Mouse (Mus musculus): ENCODE measurements at regions not wholly inside any gene's neighbourhood (a gene's known extent, or its start where the extent isn't known, plus 50 kb on each side); places are given as distances from the start of the nearest gene placed in this dataset.

DNA sequence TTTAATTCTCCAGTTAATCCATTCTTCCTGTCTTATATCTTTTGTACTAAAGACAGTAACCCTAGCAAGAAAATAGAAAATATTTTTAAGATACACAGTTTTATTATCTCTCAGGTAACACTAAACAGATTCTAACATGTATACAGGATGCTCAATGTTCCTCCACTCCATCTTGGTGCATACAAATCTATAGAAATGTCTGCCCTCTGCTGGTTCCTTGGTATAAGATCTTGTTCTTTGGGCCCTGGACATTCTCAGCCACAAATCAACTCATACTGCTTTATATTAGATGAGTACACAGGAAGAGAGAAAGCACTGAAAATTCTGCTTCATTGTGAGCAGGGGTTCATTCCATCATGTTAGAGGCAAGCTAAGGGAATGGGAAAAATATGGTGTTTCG lies 260.6 kb downstream of the Lipi start:
- no peak for DNase-seq (ENCODE audit: low spot score)
- intact Hi-C loops (cut with DNase I), result no loop called here

DNA sequence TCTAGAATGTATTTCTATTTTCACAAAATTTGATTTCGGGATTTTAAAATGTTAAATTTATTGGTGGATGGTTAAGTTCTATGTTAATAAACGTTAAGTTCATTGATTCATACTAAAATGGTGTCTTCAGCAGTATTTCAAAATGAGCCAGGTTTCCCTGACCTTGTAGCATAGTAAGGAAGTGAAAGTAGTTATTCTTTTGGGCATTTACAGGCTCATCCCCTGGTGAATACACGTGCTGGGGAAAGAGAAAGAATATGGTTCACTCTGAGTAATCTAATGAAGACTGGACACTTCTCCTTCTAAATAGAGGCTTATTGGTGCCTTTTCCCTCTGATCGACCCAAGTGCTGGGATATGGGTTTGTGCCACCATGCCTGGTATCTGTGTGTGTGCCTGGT lies 281.1 kb downstream of the Lipi start:
- DNase-seq (ENCODE audit: low spot score), result no peak
- intact Hi-C loops (cut with DNase I), result no loop called here

DNA sequence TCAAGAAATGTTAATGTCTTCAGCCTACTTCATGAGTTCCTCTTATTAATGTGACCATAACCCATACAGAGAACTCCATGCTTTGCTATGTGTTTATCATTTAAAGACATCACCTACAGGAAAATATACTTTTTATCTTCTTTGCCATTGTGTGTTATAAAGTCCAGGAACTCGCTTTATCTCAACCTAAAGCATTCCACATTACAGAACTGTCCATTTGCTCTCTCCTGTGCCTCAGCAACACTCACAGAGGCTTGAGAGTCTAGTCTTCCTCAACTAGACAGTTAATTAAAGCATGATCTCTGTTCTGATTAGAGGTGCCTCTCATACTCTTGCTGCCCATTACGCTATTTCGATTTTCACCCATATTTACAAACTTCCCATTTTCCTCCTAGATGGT lies 288.4 kb downstream of the Lipi start:
- intact Hi-C loops (cut with DNase I), result no loop called here
- no peak for DNase-seq (ENCODE audit: low spot score)

DNA sequence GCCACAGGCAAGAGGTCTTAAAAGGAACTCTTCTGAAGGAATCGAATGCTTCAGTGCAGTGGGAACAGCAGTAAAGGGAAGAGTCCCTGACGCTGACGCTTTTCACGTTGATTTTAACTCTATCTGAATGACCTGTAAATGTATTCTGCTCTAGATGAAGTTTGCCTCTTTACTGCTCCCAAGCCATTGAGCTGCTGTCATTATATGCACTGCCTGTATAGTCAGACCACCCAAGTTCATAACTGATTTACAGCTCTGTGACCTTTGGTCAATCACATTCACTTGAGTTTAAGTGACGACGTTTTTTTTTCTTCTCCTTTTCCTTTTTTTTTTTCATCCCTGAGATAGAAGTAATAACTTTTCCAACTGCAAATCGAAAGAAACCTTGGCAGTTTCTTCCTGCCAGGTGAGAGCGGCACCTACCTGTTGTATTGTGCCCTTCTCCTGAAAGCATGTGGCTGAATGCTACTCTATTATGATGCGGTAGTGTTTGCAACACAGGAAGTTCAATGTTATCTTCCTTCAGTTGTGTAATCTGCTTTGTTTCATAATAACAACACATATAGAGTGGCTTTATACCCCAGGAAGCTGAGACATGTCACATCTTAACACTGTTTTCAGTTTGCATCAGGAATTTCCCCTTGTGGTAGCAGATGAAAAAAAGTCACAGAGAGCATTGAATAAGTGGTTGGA lies 293.0 kb downstream of the Lipi start:
- DNase-seq (ENCODE audit: low spot score), result no peak
- intact Hi-C loops (cut with DNase I), result no loop called here

DNA sequence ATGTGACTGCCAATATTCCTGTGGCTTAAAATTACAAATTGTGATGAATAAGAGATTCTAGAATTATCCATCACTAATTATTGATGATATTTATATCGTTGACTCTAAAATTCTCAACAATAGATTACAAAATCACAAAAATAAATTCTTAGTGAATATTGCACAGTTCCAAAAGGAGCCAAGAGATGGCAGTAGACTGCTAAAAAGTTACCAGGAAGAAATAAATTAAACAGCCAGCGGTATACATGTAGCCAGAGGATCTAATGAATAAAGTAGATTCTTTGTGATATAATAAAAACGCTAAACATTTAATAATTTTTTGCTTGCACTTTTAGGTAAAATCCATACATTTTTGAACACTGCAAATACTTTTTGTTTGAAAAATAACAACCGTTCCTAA lies 294.7 kb downstream of the Lipi start:
- intact Hi-C loops (cut with DNase I), result no loop called here
- no peak for DNase-seq (ENCODE audit: low spot score)

DNA sequence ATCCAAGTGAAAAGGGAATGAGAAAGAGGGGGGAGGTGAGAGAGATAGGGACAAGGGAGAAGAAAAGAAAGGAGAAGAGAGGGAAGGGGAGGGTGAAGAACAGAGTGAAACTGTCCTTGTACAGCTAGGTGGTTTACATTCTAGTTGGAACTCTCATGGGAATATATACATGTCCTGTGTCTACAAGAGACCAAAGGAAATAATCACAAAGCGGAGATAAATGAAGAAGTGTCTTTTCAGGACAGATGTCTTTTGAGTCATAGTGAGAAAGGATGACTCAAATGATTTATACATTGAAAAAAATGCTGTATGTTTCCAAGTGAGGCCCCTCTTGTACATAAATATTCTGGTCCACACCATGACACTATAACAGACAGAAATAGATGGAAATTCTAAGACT lies 298.7 kb downstream of the Lipi start:
- no peak for DNase-seq (ENCODE audit: low spot score)
- intact Hi-C loops (cut with DNase I), result no loop called here

DNA sequence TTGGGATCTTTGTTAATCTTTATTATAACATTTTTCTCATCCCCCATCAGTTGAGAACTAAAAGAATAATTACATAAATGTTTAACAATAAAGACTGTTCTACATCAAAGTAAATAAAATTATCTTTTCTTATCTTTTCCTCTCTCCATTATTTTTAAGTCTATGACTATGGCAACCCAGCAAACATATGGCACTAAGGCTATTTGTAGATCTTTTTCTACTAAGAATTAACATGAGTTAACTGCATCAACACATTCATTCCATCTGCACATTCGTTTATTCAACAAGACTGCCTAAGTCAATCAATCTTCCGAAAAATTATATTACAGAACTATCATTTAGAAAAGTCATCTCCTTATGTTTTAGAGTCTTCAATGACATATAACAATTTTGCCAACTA lies 300.1 kb downstream of the Lipi start:
- DNase-seq (ENCODE audit: low spot score), result no peak
- intact Hi-C loops (cut with DNase I), result no loop called here

DNA sequence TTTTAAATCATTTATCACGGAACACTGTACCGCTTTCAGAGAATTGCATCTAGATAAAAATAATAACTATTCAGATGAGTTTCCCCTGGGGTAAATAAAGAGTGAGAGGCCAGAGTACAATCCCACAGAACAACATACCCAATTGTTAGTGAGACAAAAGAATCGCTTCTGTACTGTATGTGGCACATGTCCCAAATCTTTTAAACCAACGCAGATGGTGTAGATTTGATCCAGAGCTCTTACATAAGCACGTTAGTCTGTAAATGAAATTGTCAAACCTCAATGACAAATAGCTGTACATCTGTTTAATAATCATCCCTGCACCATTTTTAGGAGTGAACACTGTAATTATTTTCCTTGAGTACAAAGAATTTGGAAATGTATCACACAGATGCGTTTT lies 322.0 kb downstream of the Lipi start:
- intact Hi-C loops (cut with DNase I), result no loop called here
- DNase-seq (ENCODE audit: low spot score), result no peak

DNA sequence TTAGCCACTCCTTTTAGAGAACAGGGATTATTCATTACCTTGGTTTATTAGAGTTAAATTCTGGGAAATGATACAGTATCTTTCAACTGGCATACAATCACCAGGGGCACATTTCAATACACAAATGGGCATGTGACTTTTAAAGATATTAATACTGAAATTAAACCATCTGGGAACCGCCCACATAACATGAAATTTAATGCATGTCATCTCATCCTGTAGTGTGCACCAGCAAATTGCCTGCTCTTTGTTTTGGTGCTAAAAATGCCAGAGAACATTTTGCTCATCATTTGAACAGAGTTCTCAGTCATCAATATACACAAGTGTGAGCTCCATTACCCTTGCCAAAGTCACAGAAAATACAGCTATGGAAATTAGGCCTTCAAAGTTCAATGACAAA lies 330.9 kb downstream of the Lipi start:
- intact Hi-C loops (cut with DNase I), result no loop called here
- DNase-seq (ENCODE audit: low spot score), result no peak

DNA sequence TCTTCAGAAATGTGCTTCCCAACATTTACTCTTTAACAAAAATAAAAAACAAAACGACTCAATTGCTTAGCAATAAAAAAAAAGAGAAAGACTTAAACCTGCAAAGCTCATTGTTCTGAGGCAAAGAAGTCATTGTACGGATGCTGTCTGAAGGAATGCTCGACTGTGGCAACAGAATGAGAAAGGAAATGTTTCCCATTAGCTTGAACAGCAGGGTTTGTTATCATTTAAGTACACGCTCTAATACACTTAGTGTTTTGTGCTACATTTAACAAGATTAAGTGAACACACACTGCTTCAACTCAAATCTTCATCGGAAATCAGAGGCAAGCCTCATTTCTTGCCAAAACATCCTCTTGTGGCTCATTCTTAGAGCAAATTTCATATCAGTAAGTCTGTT lies 336.7 kb downstream of the Lipi start:
- intact Hi-C loops (cut with DNase I), result no loop called here
- DNase-seq (ENCODE audit: low spot score), result no peak

DNA sequence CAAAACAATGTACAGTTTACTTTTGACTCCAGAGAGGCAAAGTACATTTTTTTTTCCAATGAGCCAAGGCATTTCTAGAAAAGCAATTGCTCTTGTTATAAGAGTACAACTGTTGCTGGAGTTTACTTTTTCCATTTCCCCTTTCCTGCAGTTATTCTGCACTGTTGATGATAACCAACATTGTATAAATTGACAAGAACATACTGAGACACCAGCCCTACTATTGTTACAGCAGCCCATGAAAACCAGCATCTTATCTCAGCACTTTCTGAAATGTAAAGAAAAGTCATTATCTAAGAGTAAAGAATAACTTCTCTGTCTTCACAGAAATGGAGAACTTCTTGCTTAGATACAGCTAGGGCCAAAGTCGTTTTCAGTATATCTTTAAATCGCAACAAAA lies 345.5 kb downstream of the Lipi start:
- DNase-seq (ENCODE audit: low spot score), result no peak

DNA sequence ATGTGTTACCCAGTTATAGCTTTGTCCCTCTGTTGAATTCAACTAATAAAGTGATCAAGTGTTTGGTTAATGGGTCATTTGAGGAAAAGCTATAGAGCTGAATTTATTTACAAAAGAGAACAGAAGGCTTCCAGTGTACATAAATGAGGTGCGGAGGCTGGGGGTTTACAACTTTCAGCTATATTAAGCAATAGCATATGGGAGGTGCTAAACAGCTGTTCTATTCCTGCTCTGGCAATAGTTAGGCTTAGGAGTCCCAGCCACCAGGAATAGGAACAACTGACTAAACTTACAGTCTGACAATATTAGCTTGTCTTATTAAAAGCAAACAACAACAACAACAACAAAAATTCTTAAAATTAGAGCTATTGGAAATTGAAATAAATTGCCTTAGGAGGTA lies 353.7 kb downstream of the Lipi start:
- intact Hi-C loops (cut with DNase I), result no loop called here
- no peak for DNase-seq (ENCODE audit: low spot score)

More for the DNA sequence above, 345.5 kb downstream of the Lipi start:
- intact Hi-C loops (cut with DNase I), result no loop called here

DNA sequence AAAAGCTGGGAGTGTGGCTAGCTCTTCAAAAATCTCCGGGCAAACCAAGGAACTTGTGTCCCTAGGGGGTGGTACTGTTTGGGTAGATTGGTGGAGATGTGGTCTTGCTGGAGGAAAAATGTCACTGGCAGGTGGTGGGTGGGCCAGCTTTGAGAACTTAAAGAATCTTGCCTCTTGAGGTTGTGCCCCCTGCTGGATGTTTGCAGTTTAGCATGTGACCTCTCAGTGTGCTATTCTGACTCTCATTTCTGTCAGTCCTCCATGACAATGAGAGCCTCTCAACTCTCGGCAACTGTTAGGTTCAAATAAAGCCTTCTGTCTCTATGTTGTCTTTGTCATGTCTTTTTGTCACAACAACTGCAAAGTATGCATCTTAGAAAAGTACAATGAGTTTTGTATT lies 392.5 kb downstream of the Lipi start:
- intact Hi-C loops (cut with DNase I), result no loop called here
- DNase-seq (ENCODE audit: low spot score), result no peak

DNA sequence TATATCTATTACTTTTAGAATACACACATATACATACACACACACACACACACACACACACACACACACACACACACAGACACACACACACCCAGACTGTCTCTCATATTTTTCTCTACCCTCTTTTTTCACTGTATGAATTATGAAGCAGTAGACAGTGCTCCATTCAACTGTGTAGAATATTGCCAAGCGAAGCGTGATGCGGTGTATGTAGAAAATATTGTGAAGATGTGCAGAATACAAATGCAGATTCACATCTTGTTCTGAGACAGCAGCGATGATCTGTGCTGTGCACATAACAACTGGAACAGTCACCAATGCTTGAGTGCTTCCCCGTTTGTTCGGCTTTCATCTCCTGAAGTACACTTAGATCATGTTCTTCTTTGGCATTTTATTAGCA lies 395.5 kb downstream of the Lipi start:
- no peak for DNase-seq (ENCODE audit: low spot score)
- intact Hi-C loops (cut with DNase I), result no loop called here

DNA sequence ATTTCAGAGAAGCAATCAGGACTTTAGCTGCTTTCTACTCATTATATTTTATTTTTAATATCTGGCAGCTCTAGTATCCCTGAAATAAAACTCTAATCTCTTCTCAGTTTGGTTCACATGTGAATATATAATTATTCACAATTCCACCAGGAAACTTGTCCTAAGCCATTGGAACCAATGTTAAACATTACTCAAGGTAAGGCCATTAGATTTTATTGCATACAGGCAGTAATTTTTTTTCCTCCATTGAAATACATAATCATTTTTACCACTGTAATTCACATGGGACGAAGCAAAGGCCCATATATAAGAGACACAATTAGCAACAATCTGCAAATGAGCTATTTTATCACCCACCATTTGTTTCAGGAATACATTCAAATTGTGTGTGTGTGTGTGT lies 419.8 kb downstream of the Lipi start:
- intact Hi-C loops (cut with DNase I), result no loop called here
- DNase-seq (ENCODE audit: low spot score), result no peak

DNA sequence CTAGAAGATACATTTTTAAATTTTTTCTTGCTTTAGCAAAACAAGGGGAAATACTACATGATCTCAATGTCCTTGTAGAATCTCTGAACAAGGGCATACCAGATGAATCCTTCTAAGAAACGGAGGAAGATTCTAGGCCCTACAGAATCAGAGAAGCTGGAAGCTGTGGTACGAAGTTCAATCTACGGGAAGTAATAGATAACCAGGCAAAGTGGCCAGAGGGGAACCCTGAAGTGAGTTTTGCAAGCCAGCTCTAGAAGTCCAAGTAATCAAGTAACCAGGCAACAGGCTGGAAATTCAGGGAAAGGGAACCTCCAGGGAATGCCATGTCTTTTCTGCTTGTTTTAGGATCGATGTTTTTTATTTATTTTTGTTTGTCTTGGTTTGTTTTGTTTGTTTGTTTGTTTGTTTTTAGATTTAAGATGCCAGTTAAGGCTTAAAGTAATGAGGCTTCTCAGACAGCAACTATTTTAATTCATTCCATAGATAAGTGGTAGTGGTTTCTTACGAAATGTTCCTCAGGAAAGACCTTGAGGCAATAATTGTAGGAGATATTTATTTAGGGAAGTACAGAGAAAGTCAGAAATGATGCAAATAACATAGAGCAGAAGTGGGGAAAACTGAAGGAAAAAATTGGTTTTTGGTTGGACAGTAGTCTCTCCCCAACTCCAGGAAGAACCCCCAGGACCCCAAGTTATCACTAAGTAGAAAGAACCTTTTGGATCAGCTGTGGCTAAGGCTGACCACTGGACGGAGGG lies 420.7 kb downstream of the Lipi start:
- DNase-seq (ENCODE audit: low spot score), result no peak
- intact Hi-C loops (cut with DNase I), result no loop called here

DNA sequence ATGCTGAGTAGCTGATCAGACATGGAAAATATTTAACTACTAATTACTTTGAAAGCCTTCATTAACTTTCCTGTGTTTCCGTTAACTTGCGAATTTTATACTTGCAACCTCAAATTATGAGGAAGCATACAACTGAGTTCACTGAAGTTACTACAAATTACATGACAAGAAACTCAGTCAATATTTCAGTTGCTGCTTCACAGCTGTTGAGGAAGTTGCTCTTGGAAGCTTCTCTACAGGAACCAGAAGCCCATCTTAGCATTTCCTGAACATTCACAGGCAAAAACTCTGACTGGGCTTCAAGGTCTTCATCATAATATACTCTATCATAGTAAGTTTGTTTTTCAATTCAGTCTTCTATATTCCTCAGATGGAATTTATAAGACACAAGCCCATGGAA lies 426.1 kb downstream of the Lipi start:
- DNase-seq (ENCODE audit: low spot score), result no peak
- intact Hi-C loops (cut with DNase I), result no loop called here

DNA sequence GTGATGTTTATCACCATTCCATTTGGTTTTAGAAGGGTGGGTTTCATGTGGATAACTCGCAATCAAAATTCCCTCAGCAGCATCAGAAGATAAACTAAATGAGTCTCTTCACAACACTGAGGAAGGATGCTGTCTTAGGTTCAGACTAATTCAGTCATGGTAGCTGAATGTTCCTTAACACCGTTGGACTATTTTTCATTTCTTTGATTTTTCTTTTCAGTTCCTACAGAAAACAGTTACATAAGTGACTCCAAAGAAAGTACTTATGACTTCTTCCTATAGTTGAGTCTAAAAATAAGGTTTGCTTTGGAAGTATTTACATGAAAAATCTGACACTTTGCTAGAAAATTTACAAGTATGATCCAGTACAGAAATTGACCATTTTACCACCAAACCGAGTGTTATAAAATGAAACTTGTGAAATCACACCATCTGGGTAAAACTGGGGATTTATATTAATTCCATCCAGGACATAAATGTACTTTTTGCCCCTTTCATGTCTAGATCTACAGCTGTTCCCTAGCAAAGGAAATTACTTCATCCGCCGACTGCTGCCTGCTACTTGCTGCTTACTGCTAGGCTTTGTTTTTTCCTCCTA lies 430.3 kb downstream of the Lipi start:
- intact Hi-C loops (cut with DNase I), result no loop called here
- no peak for DNase-seq (ENCODE audit: low spot score)
